Mouse (Mus musculus) brain, embryonic 14.5 days (tissue): ENCODE measurements around the gene Mbd3l2.

Experiments
- CTCF ChIP-seq: fragments of 200-500 bp; IDR thresholded peaks from 2 replicates; pipeline ENCODE4 v1.5.1; 2012; ENCODE audit warnings: inconsistent platforms, mild to moderate bottlenecking, moderate library complexity, borderline replicate concordance; ENCODE audit not compliant: insufficient read depth, insufficient read length; ENCODE audit errors: extremely low read depth
- POLR2A ChIP-seq: fragments of 200-500 bp; IDR thresholded peaks from 2 replicates; pipeline ENCODE4 v1.6.1; 2012; ENCODE audit warnings: mild to moderate bottlenecking, inconsistent platforms, borderline replicate concordance; ENCODE audit not compliant: poor library complexity, insufficient read depth, insufficient read length, severe bottlenecking; ENCODE audit errors: extremely low read depth

GRCm38 (mm10) chr9:18385782-18386181 lies 44.7 kb upstream of the Mbd3l2 start:
- TF ChIP-seq CTCF (no peak), POLR2A (no peak)
